Mouse (Mus musculus): ENCODE measurements around the gene Gjd2.
A peak's percentile ranks its signal among the peaks of the same experiment; 100 is the strongest.

The Gjd2 gene

DNA sequence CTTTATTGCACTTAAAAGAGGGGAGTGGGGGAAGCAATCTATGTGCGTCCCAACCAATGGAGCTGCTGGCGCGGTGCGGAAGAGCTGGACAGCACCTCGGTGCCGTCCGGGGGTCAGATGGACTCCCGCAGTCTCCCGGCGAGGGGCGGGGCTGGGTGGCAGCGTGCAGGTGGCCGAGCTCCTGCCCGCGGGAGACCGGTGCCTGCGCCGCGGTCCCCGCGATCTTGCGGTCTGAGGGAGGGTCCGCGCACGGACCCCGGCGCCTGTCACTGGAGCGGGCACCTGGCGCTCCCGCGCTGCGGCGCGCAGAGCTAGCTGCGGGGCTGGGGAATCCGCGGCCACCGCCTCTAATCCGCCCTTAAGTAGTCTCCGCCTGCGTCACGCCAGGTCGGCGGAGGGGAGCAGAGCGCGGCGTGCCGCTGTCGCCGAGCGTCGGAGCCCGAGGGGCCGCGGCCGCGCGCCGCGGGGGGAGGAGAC is at the start of gene Gjd2:
Gjd2 (minus strand) TSS at position 325 of the 477 bp plus-strand sequence.
- DNase-seq (ENCODE audit: extremely low spot score): peak; percentile 18

DNA sequence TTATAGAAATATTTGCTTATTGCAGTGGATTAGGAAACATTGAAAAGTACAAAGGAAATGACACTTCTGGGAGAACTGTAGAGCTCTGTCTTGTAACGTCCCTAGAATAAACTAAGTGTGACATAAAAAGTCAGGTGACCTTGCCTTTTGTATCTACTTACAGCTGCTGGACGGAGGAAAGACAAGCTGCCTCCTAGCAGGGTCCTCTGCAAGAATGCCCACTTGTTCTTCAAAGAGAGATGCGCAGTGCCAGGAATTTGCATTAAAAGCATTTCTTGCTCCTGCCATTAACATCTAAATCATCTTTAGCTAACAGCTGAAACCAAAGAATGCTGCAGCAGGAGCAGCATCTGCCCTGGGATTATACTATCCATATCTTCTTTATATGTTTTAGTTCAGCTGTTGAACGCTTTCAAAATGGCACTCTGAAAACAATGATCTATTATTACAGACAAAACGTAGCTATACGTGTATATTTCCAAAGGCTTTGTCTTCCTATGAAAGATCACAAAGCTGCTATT is 46.7 kb upstream of the Gjd2 start:
- DNase-seq (ENCODE audit: extremely low spot score): no peak

DNA sequence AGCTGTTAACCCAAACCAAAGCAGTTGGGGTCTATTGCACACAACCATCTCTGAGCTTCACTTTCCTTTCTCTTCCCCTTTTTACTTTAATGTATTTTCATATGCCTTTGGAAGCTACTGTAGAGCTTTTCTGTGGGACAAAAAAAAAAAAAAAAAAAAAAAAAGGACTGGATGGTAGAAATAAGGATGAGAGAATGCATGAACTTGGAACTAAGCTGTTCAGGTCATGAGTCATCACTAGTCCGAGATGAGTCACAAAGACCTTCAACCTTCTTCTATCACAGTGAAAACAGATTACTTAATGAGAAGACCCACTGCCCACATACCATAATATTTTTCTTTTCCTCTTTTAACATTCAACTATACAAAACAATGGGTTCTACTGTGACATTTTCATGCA is 46.2 kb upstream of the Gjd2 start:
- DNase-seq (ENCODE audit: extremely low spot score): no peak

DNA sequence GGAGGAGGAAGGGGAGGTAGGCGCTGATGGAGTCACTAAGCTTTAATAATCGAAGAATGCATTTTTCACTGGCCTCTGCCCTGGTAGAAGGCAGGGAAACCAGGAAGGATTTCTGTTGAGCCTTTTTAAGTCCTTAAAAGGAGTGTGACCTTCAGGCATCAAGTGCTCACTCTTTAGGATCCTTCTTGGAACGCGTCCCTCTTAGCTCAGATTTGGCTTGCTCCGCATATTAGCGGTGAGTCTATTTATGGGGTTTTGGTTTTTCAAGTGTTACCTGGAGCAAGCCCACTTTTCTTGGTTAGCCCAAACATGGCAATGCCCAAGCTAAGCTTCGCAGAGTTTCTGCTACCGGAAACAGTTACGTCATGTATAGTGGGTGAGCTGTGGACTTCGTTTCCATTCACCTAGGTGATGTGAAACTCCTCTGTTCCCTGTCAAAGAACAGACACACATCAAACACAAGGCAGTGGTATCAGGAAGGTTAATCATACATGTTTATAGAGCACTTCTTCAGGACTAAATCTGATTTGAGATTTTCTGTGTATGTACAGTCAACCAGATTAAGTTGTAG is 44.9 kb upstream of the Gjd2 start:
- no peak for DNase-seq (ENCODE audit: extremely low spot score)

DNA sequence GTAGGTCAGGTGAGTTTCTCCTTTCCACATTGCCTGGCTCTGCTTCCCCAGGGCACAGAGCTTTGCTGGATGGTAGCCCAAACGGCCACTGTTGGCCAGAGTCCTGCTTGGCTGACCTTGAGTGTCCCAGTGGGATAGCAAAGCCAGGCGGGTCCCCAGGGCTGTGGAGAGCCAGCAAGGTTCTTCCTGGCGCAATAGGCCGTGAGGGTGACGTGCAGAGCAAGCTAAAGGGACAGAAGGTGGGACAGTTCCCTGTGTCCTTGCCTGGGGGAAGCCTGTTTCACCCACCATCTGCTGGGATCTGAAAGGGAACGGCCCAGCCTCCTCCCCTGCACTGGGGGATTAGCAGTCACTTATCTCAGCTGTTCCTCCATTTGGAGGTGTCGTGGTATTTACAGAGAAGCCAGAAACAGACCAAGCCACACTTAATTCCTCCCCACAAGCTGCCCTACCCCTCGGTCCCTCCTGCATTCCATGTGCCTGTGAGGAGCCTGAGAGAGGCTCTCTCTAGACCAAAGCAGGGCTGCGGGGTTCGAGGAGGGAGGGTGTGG is 44.0 kb upstream of the Gjd2 start:
- no peak for DNase-seq (ENCODE audit: extremely low spot score)

DNA sequence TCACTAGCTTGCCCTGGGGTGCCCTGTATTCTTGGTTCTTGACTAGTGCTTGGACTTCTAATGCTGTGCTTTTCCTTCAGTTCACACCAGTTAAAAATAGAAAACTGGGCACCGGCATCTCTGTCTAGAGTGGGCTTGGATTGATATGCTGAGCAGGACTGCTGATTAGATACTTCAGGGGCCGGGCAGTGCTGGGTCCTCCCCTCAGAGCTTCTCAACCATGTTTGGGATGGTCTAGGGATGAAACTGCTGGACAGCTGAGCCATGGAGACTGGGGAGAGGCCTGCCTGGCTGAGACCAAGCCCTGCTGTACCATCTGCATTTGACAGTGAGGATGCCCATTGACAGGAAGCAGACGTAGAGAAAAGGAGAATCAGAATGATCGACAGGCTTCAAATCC is 40.7 kb upstream of the Gjd2 start:
- DNase-seq (ENCODE audit: extremely low spot score): no peak

DNA sequence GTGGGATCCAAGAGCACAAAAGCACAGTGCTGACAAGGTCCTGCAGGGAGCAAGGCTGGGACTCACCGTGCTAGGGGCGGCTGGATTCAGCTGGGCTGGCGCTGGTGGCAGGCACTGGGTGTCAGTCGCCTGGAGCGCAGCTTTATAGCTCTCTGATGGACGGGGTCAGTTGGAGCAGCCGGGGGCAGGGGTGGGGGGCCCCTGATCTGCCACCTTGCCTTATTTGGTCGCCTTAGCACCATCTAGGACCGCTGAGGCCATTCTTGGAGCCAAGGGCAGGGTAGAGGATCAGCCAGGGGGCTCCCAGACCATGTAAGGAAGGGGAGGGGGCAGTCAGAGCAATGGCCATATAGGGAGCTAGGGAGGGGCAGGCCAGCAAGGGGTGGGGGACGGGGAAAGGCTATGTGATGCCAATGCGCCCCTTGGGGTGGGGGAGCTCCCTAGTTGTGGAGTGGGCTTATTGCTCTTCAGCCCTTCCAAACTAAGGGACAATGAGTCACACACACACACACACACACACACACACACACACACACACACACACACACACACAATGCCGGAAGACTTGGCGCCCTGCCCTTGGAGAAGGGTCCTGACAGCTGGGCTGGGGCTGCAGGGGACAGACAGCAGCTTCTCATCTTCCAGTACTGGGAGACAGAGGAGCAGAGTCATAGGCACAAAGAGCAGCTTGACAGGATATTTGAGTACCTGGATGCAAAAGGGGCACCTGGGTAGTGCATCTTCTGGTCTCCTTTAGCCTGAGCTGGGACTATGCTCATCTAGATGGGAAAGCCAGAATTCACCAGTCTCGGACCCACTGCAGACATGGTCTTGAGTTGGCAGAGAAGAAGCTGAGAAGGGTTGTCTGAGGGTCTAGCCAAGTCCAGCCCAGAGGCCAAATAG is 39.5 kb upstream of the Gjd2 start, which contains the start of gene Actc1:
Actc1 (minus strand) TSS at position 853 of the 903 bp plus-strand sequence.
- peak; percentile 17 for DNase-seq (ENCODE audit: extremely low spot score)

DNA sequence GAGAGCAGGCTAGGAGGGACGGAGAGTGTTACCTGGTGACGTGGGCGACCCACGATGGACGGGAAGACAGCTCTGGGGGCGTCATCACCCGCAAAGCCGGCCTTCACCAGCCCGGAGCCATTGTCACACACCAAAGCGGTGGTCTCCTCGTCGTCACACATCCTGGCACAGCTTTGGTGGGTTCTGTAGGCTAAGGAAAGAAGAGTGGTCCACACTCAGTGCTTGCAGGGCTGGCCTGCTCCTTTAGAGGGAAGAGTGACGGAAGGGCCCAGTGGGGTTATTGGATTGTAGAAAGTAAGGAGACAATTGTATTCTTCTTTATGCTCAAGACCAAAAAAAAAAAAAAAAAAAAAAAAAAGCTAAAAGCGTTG is 38.4 kb upstream of the Gjd2 start:
- DNase-seq (ENCODE audit: extremely low spot score): no peak

DNA sequence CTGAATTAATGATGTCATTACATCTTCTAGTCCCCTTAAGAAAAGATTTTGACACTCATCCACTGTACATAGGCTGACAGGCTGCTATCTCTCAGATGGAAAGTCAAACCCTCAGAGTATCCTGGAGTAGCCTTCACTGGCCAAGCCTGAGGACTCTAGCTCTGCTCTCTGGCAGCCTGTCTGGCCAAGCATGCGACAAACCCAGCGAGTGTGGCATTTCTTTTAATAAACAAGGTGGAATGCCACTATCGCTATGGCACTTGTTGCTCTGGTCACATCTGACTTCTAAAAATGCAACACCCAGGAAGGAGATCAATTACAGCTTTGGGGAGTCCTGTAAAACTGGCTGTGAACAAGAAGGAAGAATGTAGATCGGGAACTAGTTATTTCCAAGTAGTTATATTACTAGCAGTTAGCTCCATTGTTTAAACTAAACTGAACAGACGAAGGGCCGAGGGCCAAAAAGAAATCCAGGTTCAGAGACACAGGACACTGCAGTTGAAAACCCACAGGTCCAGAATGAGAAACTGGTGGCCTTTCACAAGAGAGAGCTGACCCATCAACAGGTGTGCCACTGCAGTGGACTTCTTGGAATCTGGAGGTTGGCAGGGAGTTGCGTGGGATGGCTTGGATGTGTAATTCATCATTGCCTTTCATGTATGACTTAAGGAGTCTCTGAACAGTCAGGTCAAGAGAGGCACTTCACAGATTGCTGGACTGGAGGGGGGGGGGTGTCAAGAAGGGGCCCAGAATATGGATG is 37.9 kb upstream of the Gjd2 start:
- no peak for DNase-seq (ENCODE audit: extremely low spot score)

DNA sequence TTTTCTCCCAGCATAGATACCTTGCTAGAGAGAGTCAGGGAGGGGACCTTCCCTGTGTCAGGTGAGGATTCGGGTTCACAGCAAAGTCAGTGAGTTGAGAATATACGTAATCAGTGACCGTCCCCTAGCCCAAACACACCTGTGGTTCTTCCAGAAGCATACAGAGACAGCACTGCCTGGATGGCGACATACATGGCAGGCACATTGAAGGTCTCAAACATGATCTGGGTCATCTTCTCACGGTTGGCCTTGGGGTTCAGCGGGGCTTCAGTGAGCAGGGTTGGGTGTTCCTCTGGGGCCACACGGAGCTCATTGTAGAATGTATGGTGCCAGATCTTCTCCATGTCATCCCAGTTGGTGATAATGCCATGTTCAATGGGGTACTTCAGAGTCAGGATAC is 36.7 kb upstream of the Gjd2 start:
- no peak for DNase-seq (ENCODE audit: extremely low spot score)

DNA sequence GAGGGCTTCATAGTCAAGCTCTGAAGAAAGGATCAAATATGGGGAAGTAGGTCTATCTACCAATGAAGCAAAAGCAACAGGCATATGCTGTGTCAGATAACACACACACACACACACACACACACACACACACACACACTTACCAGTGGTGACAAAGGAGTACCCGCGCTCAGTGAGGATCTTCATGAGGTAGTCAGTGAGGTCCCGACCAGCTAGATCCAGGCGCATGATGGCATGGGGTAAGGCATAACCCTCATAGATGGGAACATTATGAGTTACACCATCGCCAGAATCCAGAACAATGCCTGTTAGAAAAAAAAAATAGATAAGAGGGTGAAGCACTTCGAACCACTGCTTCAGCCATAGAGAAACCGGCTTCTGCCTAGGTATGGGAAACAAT is 36.0 kb upstream of the Gjd2 start:
- DNase-seq (ENCODE audit: extremely low spot score): no peak

DNA sequence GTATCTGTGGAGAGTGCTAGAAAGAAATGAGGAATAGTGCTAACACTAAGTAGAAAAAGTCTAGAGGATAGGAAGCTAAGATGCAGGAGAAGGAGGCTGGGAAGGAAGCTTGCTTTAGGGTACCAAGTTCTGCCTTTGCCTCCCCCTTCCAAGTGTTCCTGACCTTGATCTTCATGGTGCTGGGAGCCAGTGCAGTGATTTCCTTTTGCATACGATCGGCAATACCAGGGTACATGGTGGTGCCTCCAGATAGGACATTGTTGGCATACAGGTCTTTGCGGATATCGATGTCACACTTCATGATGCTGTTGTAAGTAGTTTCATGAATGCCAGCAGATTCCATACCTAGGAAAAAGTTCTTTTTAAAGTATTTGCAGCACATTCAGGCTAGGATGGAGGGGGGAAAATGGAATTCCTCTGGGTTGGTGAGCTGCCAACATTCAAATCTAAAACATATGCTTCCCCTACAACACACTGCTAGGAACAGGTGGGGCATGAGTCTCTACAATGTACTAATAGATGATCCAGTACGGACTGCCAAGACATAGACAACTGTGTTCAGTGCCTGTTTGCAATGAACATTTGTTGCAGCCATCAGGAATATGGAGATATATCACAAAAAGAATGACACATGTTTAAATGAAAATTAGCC is 34.7 kb upstream of the Gjd2 start:
- no peak for DNase-seq (ENCODE audit: extremely low spot score)

DNA sequence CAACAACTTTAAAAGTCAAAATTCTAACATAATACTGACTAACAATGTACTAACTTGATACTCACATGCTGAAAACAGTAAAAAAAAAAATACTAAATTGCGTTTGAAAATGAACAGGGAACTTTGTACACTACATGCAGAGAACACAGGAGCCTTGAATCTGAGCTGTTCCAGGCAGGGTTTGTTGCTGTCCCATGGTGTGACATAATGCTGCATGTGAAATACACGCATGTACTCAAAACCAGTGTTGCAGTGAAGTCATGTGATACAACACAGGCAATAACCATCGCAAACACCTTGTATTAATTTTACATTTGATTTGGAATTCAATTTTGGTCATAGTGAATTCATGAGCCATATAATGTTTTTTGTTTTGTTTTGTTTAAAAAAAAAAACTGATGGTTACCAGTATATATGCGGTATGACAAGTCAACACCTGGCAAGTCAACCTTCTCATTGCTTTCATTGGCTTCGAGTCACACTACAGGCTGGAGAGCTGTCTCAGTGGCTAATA is 32.8 kb upstream of the Gjd2 start:
- no peak for DNase-seq (ENCODE audit: extremely low spot score)

DNA sequence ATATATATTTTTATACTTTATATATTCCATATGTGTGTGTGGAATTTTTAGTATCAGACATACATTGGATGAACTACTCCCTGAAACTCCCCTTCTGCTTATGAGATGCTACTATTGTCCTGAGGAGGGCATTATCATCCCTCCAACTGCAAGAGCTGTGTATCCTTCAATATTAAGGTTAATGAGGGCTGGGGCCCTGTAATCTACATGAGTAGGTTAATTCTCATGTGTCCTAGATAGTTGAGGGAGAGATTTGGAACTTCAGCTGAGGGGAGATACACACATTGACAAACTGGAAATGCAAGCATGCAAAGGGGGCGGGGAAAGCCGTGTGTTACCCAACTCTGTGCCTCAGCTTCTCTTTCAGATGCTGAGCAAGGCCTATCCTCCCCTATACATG is 24.5 kb upstream of the Gjd2 start:
- DNase-seq (ENCODE audit: extremely low spot score): no peak

DNA sequence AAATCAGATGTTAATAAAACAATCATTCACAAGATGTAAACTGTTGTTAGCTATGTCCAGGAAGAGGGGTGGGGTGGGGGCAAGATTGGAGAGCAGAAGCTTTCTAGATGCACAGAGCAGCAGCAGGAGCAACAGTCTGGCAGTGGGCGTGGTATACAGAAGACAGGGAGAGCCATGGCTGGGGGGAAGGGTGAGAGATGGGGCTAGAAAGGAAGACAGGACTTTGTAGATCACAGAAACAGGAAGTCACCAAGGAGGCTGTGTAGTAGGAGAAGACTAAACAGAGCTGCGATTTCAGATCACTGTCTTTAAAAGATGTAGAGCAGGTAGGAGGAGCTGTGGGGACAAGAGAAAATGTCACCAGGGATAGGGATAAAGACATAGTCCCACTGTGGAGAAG is 18.8 kb upstream of the Gjd2 start:
- DNase-seq (ENCODE audit: extremely low spot score): no peak

DNA sequence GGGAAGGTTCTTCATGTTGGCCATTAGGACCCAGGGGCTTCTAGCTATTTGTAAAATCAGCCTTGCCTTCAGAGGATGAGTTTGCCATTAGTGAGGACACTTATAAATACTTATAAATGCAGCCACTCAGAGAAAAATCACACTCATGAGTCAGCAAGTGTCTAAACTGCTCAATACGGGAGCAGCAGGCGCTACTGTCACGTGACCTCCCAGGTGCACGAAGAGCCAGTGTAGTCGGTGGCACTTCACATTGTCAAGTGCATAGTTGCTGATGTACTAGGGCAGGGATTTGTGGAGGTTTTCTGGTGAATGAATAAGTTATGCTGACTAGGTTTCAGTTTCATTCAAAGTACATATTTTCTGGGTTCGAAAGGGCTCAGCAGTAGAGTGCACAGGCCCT is 10.0 kb upstream of the Gjd2 start:
- no peak for DNase-seq (ENCODE audit: extremely low spot score)

DNA sequence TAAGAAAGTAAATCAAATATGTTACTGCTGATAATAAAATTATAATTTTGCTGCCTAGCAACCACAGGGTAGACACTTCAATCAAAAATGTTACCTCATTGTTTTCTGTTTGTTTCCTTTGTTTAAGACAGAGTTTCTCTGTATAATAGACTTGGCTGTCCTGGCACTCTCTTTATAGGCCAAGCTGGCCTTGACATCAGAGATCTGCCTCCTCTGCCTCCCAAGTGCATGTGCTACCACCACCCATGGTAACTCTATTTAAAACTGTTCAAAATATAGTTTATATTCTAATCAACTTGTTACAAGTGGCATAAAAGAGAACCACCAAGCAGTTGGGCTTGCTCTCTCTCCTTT is 6.8 kb upstream of the Gjd2 start:
- no peak for DNase-seq (ENCODE audit: extremely low spot score)

DNA sequence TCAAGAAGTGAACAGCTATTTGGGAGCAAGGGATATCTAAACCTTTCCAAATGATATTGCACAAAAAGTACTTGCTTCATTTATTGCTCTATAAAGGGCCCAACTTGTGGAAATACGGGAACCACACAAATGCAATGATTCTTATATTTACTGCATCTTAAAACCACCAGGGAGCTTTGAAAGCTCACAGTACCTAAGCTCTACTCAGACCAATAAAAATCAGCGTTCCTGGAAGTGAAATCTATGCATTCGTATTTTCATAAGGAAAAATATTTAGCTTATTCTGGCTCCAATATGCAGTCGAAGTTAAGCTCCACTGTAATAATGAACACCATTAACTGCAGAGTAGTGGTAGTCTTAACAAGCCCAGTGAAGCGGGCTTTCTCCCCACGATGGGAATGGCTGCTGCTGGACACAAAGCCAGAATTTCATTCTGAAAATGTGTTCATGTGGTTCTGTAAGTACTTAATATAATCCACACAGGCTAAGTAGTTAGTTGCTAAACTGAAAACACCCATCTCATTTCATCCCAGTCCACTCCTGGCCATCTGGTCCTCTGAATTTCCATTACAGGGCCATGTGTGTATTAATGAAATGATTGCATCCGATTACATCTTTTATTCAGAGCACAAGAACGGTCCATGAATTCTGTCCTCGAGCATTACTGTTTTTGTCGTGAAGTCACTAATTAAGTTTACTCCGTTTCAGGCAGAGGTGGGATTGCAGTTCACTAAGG is 6.2 kb upstream of the Gjd2 start:
- no peak for DNase-seq (ENCODE audit: extremely low spot score)

DNA sequence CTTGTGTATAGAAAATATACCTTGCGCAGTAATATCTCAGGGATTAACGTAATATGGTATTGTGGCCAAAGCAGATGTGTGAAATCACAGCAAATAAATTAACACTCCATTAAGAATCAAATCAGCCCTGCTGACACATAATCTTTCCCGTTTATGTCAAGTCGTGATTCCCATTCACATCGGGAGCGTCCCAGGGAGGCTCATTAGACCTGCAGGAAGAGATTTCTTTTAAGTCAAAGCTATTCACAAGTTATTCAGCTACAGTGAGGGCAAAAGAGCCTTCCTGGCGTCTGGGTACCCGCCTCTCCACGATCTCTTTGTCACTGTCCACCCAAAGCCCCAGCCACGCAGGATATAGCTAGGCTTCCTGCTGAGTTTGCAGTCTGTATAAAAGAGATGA is 4.7 kb upstream of the Gjd2 start:
- no peak for DNase-seq (ENCODE audit: extremely low spot score)

DNA sequence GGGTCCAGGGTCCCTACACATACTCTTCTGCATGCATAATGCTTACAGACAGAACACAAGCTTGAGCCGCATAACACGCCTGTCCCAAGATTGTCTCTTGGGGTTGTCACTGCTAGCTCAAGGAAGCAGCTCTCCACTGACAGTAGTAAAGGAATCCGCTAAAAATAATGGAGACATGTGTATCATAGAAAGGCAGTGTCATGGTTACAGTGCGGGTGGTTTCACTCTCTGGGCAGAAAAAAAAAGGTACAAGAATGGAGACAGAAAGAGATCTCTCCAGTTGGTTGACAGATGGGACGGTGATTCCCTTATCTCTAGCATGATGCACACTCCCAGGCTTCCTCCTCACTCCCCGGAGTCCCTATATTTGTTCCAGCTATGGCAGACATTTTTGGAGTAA is 1.4 kb upstream of the Gjd2 start:
- DNase-seq (ENCODE audit: extremely low spot score): no peak

DNA sequence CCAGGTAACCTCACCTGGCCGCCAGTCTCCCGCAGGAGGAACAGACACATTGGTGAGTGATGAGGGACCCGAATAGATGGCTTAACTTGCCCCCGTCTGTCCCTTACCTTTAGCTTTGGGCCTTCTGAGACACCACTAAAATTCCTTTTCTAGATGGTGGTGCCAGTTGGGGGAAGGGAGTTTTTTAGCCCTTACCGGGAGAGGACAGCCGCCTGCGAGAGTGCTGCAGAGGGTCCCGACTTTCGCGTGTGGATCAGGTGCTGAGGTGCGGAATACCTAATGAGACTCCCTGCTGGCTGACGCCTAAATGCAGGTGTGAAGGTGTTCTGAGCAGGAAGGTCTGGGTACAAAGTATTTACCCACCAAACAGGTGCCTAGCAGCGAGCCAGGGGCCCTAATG is 427 bp upstream of the Gjd2 start:
- no peak for DNase-seq (ENCODE audit: extremely low spot score)

All from embryo, embryonic 9.5 days (tissue).